Mouse (Mus musculus) intestine, embryonic 14.5 days (tissue): Measurements from ENCODE around the gene Trp73. TPM values are rescaled to one million over a fixed set of nuclear protein-coding genes. Genes with fewer than 3 reads are reported as not detected.

ENCODE experiments used
- ATAC-seq: fragments of 200-750 bp; cut with Nextera tagmentation; replicated peaks from 2 replicates; pipeline ENCODE4 v1.8.0; 2017; ENCODE audit warnings: low read depth, moderate number of reproducible peaks, moderate TSS enrichment, moderate library complexity; ENCODE audit not compliant: low FRiP score, low TSS enrichment
- DNase-seq: peaks from one replicate; pipeline ENCODE4 v3.0.0-alpha.2; 2018; ENCODE audit warnings: low spot score
- H3K27ac ChIP-seq: fragments of 300-500 bp; sonication (generic); 2 replicates; pipeline ENCODE4 v1.5.1; 2014; ENCODE audit warnings: low read depth, mild to moderate bottlenecking, control low read depth
- H3K27me3 ChIP-seq: fragments of 300-500 bp; sonication (generic); replicated peaks from 2 replicates; pipeline ENCODE4 v1.6.1; 2014; ENCODE audit warnings: low read length, control low read depth; ENCODE audit not compliant: control insufficient read depth, insufficient read depth
- H3K36me3 ChIP-seq: fragments of 300-500 bp; sonication (generic); 2 replicates; pipeline ENCODE4 v1.6.1; 2014; ENCODE audit warnings: low read length, control low read depth; ENCODE audit not compliant: control insufficient read depth, insufficient read depth
- H3K4me1 ChIP-seq: fragments of 300-500 bp; sonication (generic); replicated peaks from 2 replicates; pipeline ENCODE4 v1.6.1; 2014; ENCODE audit warnings: low read length, control low read depth, mixed read lengths; ENCODE audit not compliant: control insufficient read depth, insufficient read depth
- H3K4me2 ChIP-seq: fragments of 300-500 bp; sonication (generic); 2 replicates; pipeline ENCODE4 v1.6.1; 2014; ENCODE audit warnings: low read length
- H3K4me3 ChIP-seq: fragments of 300-500 bp; sonication (generic); 2 replicates; pipeline ENCODE4 v1.5.1; 2014; ENCODE audit warnings: low read depth, low read length, control low read depth, mixed read lengths
- H3K9ac ChIP-seq: fragments of 300-500 bp; sonication (generic); 2 replicates; pipeline ENCODE4 v1.6.1; 2014; ENCODE audit warnings: mild to moderate bottlenecking, low read length
- H3K9me3 ChIP-seq: fragments of 300-500 bp; sonication (generic); 2 replicates; pipeline ENCODE4 v1.6.1; 2016; ENCODE audit warnings: low read length, control low read depth; ENCODE audit not compliant: control insufficient read depth
- WGBS: fragments of 180-500 bp; shearing (Covaris S2); extraction: QIAGEN DNeasy Blood & Tissue Kit; methylation state at CpG from one replicate; pipeline ENCODE4 v1.1.7; 2014; 5-methylcytosine and 5-hydroxymethylcytosine counted together
- polyA plus RNA-seq: library from polyadenylated mRNA; unstranded; fragments of >200 nt; fragmentation: Nextera tagmentation; extraction: Ambion mirVana; gene quantifications from 2 replicates; pipeline ENCODE4 v1.2.1, GENCODE M21; 2014

Gene Trp73
- polyA plus RNA-seq, 1 experiment from 2014 or later: 0.20 TPM

- WGBS: 87% methylated on average over 10 of the region's 10 CpGs
- no peak overlapping the region for H3K4me3 ChIP-seq
- H3K27me3 ChIP-seq: 0 out of 2 replicates have a peak, but pooled peaks cover 3% of the 10 kb centered on the region
- no peak overlapping the region for H3K9ac ChIP-seq
- H3K9me3 ChIP-seq: no peaks in the 10 kb centered on the region
- no peaks in the 10 kb centered on the region for H3K36me3 ChIP-seq
- no peak overlapping the region for H3K4me2 ChIP-seq
- H3K27ac ChIP-seq: no peak overlapping the region
- ATAC-seq (no peak), DNase-seq (no peak)
- no peaks in the 10 kb centered on the region for H3K4me1 ChIP-seq
Measured at GRCm38 (mm10) chr4:154103912-154104311, 36.1 kb downstream of the Trp73 start.

GRCm38 (mm10) chr4:154103386-154103785 lies 36.6 kb downstream of the Trp73 start:
- Histone ChIP-seq H3K4me1 (no peaks in the 10 kb centered on the region), H3K4me3 (no peak overlapping the region), H3K27ac (no peak overlapping the region), H3K4me2 (no peak overlapping the region), H3K9ac (no peak overlapping the region), H3K9me3 (no peaks in the 10 kb centered on the region), H3K36me3 (no peaks in the 10 kb centered on the region), H3K27me3 (0 out of 2 replicates have a peak, but pooled peaks cover 3% of the 10 kb centered on the region)
- WGBS: 65% methylated on average over 8 of the region's 8 CpGs
- ATAC-seq (no peak), DNase-seq (no peak)

- no peak overlapping the region for H3K4me2 ChIP-seq
- 34% methylated on average over 7 of the region's 7 CpGs for WGBS
- H3K9me3 ChIP-seq: no peaks in the 10 kb centered on the region
- no peak overlapping the region for H3K9ac ChIP-seq
- 0 out of 2 replicates have a peak, but pooled peaks cover 3% of the 10 kb centered on the region for H3K27me3 ChIP-seq
- H3K36me3 ChIP-seq: no peaks in the 10 kb centered on the region
- DNase-seq (no peak), ATAC-seq (no peak)
- H3K4me1 ChIP-seq: no peaks in the 10 kb centered on the region
- H3K27ac ChIP-seq: no peak overlapping the region
- no peak overlapping the region for H3K4me3 ChIP-seq
Measured at GRCm38 (mm10) chr4:154099361-154099760, 40.6 kb downstream of the Trp73 start.

GRCm38 (mm10) chr4:154096111-154096510 lies 43.9 kb downstream of the Trp73 start:
- Histone ChIP-seq H3K4me2 (no peak overlapping the region), H3K27me3 (no peaks in the 10 kb centered on the region), H3K4me1 (no peaks in the 10 kb centered on the region), H3K9me3 (no peaks in the 10 kb centered on the region), H3K36me3 (no peaks in the 10 kb centered on the region), H3K27ac (no peak overlapping the region), H3K4me3 (no peak overlapping the region), H3K9ac (no peak overlapping the region)
- no peak for ATAC-seq
- WGBS: 20% methylated on average over 6 of the region's 6 CpGs
- DNase-seq: no peak

GRCm38 (mm10) chr4:154093210-154093609 lies 46.8 kb downstream of the Trp73 start:
- no peak overlapping the region for H3K4me2 ChIP-seq
- no peak overlapping the region for H3K4me3 ChIP-seq
- 21% methylated on average over 9 of the region's 9 CpGs for WGBS
- H3K4me1 ChIP-seq: no peaks in the 10 kb centered on the region
- H3K27ac ChIP-seq: no peak overlapping the region
- DNase-seq: peak; percentile 68
- no peaks in the 10 kb centered on the region for H3K9me3 ChIP-seq
- H3K27me3 ChIP-seq: no peaks in the 10 kb centered on the region
- H3K9ac ChIP-seq: no peak overlapping the region
- no peaks in the 10 kb centered on the region for H3K36me3 ChIP-seq
- ATAC-seq: no peak

- Histone ChIP-seq H3K4me2 (no peak overlapping the region), H3K9ac (no peak overlapping the region), H3K4me3 (no peak overlapping the region), H3K27me3 (no peaks in the 10 kb centered on the region), H3K36me3 (no peaks in the 10 kb centered on the region), H3K9me3 (no peaks in the 10 kb centered on the region), H3K27ac (no peak overlapping the region), H3K4me1 (no peaks in the 10 kb centered on the region)
- DNase-seq (no peak), ATAC-seq (no peak)
- WGBS: 79% methylated on average over 8 of the region's 8 CpGs
Measured at GRCm38 (mm10) chr4:154091356-154091755, 48.7 kb downstream of the Trp73 start.

- Histone ChIP-seq H3K4me2 (no peak overlapping the region), H3K27ac (no peak overlapping the region), H3K4me3 (no peak overlapping the region), H3K36me3 (no peaks in the 10 kb centered on the region), H3K27me3 (no peaks in the 10 kb centered on the region), H3K9ac (no peak overlapping the region), H3K4me1 (no peaks in the 10 kb centered on the region), H3K9me3 (no peaks in the 10 kb centered on the region)
- DNase-seq (no peak), ATAC-seq (no peak)
- WGBS: 56% methylated on average over 5 of the region's 5 CpGs
Measured at GRCm38 (mm10) chr4:154089205-154089604, 50.8 kb downstream of the Trp73 start.

- Histone ChIP-seq H3K36me3 (no peaks in the 10 kb centered on the region), H3K27ac (no peak overlapping the region), H3K27me3 (peaks cover 18% of the 10 kb centered on the region), H3K4me1 (no peaks in the 10 kb centered on the region), H3K4me3 (no peak overlapping the region), H3K4me2 (no peak overlapping the region), H3K9ac (no peak overlapping the region), H3K9me3 (no peaks in the 10 kb centered on the region)
- DNase-seq (no peak), ATAC-seq (no peak)
- 87% methylated on average over 8 of the region's 8 CpGs for WGBS
Measured at GRCm38 (mm10) chr4:154086436-154086835, 53.6 kb downstream of the Trp73 start.

- ATAC-seq (no peak), DNase-seq (no peak)
- Histone ChIP-seq H3K4me1 (no peaks in the 10 kb centered on the region), H3K4me2 (no peak overlapping the region), H3K9ac (no peak overlapping the region), H3K27ac (no peak overlapping the region), H3K27me3 (peaks cover 23% of the 10 kb centered on the region), H3K9me3 (no peaks in the 10 kb centered on the region), H3K36me3 (no peaks in the 10 kb centered on the region), H3K4me3 (no peak overlapping the region)
- WGBS: 80% methylated on average over 3 of the region's 3 CpGs
Measured at GRCm38 (mm10) chr4:154085856-154086255, 54.2 kb downstream of the Trp73 start.
